Mouse (Mus musculus) fibroblast of lung, adult 2 months (primary cell): ENCODE measurements at regions not wholly inside any gene's neighbourhood (a gene's known extent, or its start where the extent isn't known, plus 50 kb on each side); places are given as distances from the start of the nearest gene placed in this dataset.
A peak's percentile ranks its signal among the peaks of the same experiment; 100 is the strongest.

Experiments
- DNase-seq: peaks from one replicate; pipeline ENCODE4 v3.0.0-alpha.2; 2011; ENCODE audit warnings: low read depth

GRCm38 (mm10) chr4:8955306-8955705 lies 716.5 kb upstream of the Car8 start:
- DNase-seq, result no peak

GRCm38 (mm10) chr4:8954356-8954914 lies 715.6 kb upstream of the Car8 start:
- peak; percentile 42 for DNase-seq

- DNase-seq, result no peak
Observed at GRCm38 (mm10) chr4:8953181-8953580, 714.3 kb upstream of the Car8 start.

DNA sequence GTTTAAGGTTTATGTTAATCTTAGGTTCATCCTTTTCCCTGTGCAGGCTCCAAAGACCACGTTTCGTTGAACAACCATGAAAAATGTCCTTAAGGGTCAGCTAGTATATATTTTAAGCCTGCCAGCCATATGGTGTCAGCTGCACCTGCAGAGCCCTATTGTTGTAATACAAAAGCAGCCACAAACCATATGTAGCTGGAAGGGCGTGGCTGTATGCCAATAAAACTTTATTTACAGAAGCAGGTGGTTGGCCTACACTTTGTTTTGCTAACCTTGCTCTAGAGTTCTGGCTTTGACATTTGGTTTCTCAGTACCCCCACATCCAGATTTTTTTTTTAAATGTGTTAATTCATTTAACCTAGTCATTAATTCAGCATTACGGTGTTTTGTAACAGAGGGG lies 711.1 kb upstream of the Car8 start:
- DNase-seq, result no peak

GRCm38 (mm10) chr4:8949537-8949936 lies 710.7 kb upstream of the Car8 start:
- DNase-seq, result no peak

DNA sequence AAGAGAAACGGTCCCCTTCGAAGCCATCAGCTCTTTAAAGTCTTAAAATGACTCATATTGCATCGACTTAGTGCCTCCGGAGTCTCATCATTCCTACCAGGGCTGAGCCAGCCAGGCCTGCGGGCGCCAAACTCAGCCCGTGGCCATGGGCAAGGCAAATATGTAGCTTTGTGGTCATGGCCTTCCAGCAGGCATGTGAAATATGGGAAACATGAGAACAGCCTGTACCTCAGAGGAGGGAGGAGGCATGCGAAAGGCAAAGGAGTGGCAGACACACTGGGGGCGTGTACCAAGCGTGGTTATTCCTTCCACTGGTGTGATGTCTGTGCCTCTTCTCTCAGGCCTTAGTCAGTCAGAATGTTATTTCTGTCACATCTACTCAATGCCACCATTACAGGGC lies 706.3 kb upstream of the Car8 start:
- DNase-seq, result no peak

DNA sequence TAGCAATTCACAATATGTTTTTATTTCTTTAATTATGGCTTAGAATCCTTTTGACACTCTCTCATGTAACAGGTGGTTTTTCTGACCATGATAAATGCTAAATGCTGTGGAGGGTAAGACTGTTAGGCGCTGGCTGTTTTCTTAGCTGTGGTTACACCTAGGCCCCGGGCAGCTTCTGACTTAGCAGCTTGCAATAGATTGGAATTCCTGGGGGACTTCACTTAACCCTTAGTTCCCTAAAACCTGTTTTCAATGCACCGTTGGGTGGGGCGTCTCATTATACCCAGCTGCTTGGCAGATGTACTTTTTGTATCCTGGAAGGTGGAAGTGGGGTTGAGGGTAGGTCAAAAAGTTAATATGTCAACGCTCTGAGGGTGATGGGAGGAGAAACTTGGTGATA lies 704.2 kb upstream of the Car8 start:
- DNase-seq, result no peak

GRCm38 (mm10) chr4:8938948-8939411 lies 700.1 kb upstream of the Car8 start:
- no peak for DNase-seq

DNA sequence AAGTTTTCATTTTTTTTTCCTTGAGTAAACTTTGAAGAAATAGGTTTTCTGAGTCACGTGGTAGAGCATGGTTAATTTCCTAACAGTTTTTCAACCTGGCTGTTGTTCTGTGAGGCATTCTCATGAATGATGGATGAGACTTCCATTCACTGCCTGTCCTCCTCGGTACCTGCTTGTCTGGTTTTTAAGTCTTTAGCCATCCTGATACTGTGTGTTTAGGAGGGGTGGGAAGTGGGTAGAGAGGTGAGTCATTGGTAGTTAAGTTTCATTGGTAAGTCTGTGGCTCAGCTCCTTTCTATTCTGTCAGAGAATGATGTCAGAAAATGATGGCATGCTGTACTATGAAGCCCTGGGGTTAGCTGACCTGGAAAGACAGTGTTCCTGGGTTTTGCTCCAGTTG lies 697.1 kb upstream of the Car8 start:
- DNase-seq, result no peak

DNA sequence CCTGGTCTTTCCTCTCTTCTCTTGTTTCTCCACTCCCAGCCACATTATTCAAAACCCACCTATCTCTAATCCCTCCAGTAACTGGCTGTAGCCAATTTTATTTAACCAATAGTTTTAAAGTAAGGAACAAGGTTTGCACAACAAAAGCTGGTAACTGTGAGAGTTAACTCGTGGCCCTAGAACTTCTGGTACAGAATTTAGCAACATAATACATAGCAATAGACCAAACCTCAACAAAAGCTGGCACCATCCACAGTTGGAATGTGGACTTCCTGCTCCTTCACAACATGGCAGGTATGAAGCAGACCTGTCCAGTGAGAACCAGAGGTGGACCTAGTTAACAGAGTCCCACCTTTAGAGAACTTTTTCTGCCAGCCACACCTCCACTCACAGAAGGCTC lies 695.7 kb upstream of the Car8 start:
- no peak for DNase-seq

- no peak for DNase-seq
Observed at GRCm38 (mm10) chr4:8929346-8929745, 690.5 kb upstream of the Car8 start.

- no peak for DNase-seq
Observed at GRCm38 (mm10) chr4:8928551-8929305, 689.9 kb upstream of the Car8 start.

GRCm38 (mm10) chr4:8927276-8927906 lies 688.5 kb upstream of the Car8 start:
- DNase-seq, result no peak

GRCm38 (mm10) chr4:8926642-8927275 lies 687.9 kb upstream of the Car8 start:
- DNase-seq, result no peak

DNA sequence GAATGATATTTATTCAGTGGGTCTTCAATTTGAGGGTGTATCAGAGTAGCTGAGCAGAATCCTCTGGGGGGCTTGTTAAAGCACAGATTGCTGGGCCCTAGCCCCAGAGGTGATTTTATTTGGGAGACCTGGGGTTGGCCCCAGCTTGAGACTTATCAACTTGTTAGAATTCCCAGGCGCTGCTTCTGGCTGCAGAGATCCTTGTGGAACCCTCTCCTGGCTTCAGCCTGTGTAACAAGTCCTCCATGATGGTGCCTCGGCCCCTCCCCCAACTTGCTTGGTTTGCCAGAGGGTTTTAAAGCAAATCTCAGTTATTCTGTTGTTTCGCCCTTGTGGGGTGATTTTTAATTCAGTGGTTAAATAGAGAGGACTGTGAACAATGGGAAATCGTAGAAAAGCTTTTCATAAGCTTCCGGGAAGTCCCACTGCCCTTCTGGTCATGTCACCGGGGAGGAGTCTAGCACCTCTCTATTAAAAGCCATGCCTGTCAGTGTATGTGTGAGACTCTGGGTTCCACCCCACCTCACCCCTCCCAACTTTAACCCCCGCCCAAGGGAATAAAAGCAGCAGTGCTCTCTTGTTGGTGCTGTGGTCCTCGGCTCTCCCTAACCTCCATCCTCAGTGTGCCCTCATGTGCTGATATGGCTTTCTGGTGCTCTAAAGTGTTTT lies 684.0 kb upstream of the Car8 start:
- DNase-seq, result no peak

- no peak for DNase-seq
Observed at GRCm38 (mm10) chr4:8921477-8922385, 682.9 kb upstream of the Car8 start.

- DNase-seq, result no peak
Observed at GRCm38 (mm10) chr4:8920306-8920705, 681.5 kb upstream of the Car8 start.

DNA sequence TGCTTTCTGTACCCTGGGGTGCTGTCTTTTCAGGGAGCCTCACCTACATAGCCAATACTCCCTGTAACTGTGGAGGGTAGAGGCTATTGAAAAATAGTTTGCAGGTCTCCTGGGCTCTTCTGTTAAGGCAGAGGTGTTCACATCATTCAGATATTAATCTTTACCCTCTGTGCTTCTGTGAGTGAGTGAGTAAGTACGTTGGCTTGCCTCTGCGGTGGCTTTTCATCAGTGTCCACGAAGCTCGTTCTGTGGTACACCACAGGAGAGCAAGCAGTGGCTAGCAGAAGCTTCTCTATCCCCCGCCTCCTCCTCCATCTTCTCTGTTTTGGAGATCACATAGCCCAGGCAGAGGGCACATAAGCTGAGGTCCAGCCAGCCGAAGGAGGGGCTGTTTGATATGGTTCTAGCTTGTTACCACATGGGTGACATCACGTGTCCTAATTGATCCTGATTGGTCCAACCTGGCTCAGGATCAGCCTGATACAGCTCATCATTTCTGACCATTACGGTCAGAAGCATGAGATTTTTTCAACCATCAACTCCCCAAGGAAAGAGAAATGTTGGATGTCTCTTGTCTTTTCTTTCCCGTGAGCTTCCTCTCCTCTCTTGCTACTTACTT lies 680.6 kb upstream of the Car8 start:
- no peak for DNase-seq
